Mouse (Mus musculus) lung, embryonic 15.5 days (tissue): Measurements from ENCODE around the gene Plcg2. TPM values are rescaled to one million over a fixed set of nuclear protein-coding genes. Genes with fewer than 3 reads are reported as not detected.

Experiments used
- ATAC-seq: fragments of 200-750 bp; cut with Nextera tagmentation; 2 replicates; pipeline ENCODE4 v1.8.0; 2017; ENCODE audit warnings: moderate number of reproducible peaks, borderline replicate concordance; ENCODE audit not compliant: low FRiP score, low TSS enrichment; ENCODE audit errors: extremely low read depth
- H3K27ac ChIP-seq: fragments of 300-500 bp; sonication (generic); 2 replicates; pipeline ENCODE4 v1.5.1; 2015; ENCODE audit warnings: moderate library complexity, mild to moderate bottlenecking, inconsistent platforms
- H3K27me3 ChIP-seq: fragments of 300-500 bp; sonication (generic); 2 replicates; pipeline ENCODE4 v1.6.1; 2015; ENCODE audit warnings: inconsistent platforms
- H3K36me3 ChIP-seq: fragments of 300-500 bp; sonication (generic); 2 replicates; pipeline ENCODE4 v1.6.1; 2015; ENCODE audit warnings: inconsistent platforms
- H3K4me1 ChIP-seq: fragments of 300-500 bp; sonication (generic); 2 replicates; pipeline ENCODE4 v1.6.1; 2015; ENCODE audit warnings: inconsistent platforms
- H3K4me2 ChIP-seq: fragments of 300-500 bp; sonication (generic); 2 replicates; pipeline ENCODE4 v1.6.1; 2015; ENCODE audit warnings: inconsistent platforms, mild to moderate bottlenecking, moderate library complexity
- H3K4me3 ChIP-seq: fragments of 300-500 bp; sonication (generic); 2 replicates; pipeline ENCODE4 v1.5.1; 2015; ENCODE audit warnings: mild to moderate bottlenecking, inconsistent platforms
- H3K9ac ChIP-seq: fragments of 300-500 bp; sonication (generic); 2 replicates; pipeline ENCODE4 v1.6.1; 2015; ENCODE audit warnings: inconsistent platforms
- H3K9me3 ChIP-seq: fragments of 300-500 bp; sonication (generic); 2 replicates; pipeline ENCODE4 v1.6.1; 2016; ENCODE audit warnings: inconsistent platforms
- WGBS: fragments of 180-500 bp; shearing (Covaris S2); methylation state at CpG from one replicate; pipeline ENCODE4 v1.1.7; 2015; 5-methylcytosine and 5-hydroxymethylcytosine counted together
- polyA plus RNA-seq: library from polyadenylated mRNA; unstranded; fragments of >200 nt; fragmentation: Nextera tagmentation; extraction: Ambion mirVana; gene quantifications from 2 replicates; pipeline ENCODE4 v1.2.1, GENCODE M21; 2015

The Plcg2 gene
- polyA plus RNA-seq, result 3.7 and 5.0 TPM in 2 replicates

- ATAC-seq, result peak; percentile 74; the same call in 1 of the 2 replicates
- Histone ChIP-seq H3K9ac (peak within 1 kb of the TSS; percentile 48), H3K27me3 (peaks cover 30% of the 10 kb centered on the region), H3K9me3 (no peaks in the 10 kb centered on the region), H3K36me3 (no peaks in the 10 kb centered on the region), H3K27ac (no peak within 1 kb of the TSS), H3K4me3 (peak within 1 kb of the TSS; percentile 56), H3K4me2 (peak within 1 kb of the TSS; percentile 99), H3K4me1 (peaks cover 12% of the 10 kb centered on the region; the same call in 1 of the 2 replicates)
- WGBS, result 1% methylated on average over 49 of the region's 62 CpGs
These were observed at the start of gene Plcg2 for GRCm38 (mm10) chr8:117498179-117498914. TSS of gene Plcg2 (plus strand) at chr8:117498291.

GRCm38 (mm10) chr8:117451072-117451471 lies 47.0 kb upstream of the Plcg2 start:
- Histone ChIP-seq H3K4me1 (no peaks in the 10 kb centered on the region), H3K4me2 (no peak overlapping the region), H3K27ac (no peak overlapping the region), H3K9me3 (no peaks in the 10 kb centered on the region), H3K27me3 (no peaks in the 10 kb centered on the region), H3K9ac (no peak overlapping the region), H3K4me3 (no peak overlapping the region), H3K36me3 (peaks cover 75% of the 10 kb centered on the region)
- 74% methylated on average over 9 of the region's 9 CpGs for WGBS
- ATAC-seq, result no peak

GRCm38 (mm10) chr8:117453974-117454373 lies 44.1 kb upstream of the Plcg2 start:
- 77% methylated on average over 6 of the region's 6 CpGs for WGBS
- H3K9me3 ChIP-seq, result no peaks in the 10 kb centered on the region
- H3K4me2 ChIP-seq, result no peak overlapping the region
- H3K27ac ChIP-seq, result no peak overlapping the region
- peaks cover 69% of the 10 kb centered on the region for H3K36me3 ChIP-seq
- no peak overlapping the region for H3K9ac ChIP-seq
- H3K4me3 ChIP-seq, result no peak overlapping the region
- no peaks in the 10 kb centered on the region for H3K27me3 ChIP-seq
- no peaks in the 10 kb centered on the region for H3K4me1 ChIP-seq
- no peak for ATAC-seq

GRCm38 (mm10) chr8:117454516-117455116 lies 43.5 kb upstream of the Plcg2 start:
- Histone ChIP-seq H3K27ac (no peak overlapping the region), H3K4me3 (no peak overlapping the region), H3K9ac (no peak overlapping the region), H3K4me2 (no peak overlapping the region), H3K4me1 (no peaks in the 10 kb centered on the region), H3K9me3 (no peaks in the 10 kb centered on the region), H3K27me3 (no peaks in the 10 kb centered on the region), H3K36me3 (peaks cover 72% of the 10 kb centered on the region)
- WGBS, result 85% methylated on average over 14 of the region's 14 CpGs
- ATAC-seq, result no peak

GRCm38 (mm10) chr8:117455701-117456100 lies 42.4 kb upstream of the Plcg2 start:
- peaks cover 64% of the 10 kb centered on the region for H3K36me3 ChIP-seq
- no peak overlapping the region for H3K9ac ChIP-seq

GRCm38 (mm10) chr8:117458440-117458839 lies 39.7 kb upstream of the Plcg2 start:
- H3K9me3 ChIP-seq, result no peaks in the 10 kb centered on the region
- H3K4me1 ChIP-seq, result no peaks in the 10 kb centered on the region
- no peak for ATAC-seq
- WGBS, result 48% methylated on average over 3 of the region's 5 CpGs
- H3K27ac ChIP-seq, result no peak overlapping the region
- H3K36me3 ChIP-seq, result peaks cover 44% of the 10 kb centered on the region
- no peak overlapping the region for H3K9ac ChIP-seq
- H3K4me3 ChIP-seq, result no peak overlapping the region
- no peaks in the 10 kb centered on the region for H3K27me3 ChIP-seq
- no peak overlapping the region for H3K4me2 ChIP-seq

More at GRCm38 (mm10) chr8:117455701-117456100, 42.4 kb upstream of the Plcg2 start:
- no peaks in the 10 kb centered on the region for H3K9me3 ChIP-seq
- WGBS, result 85% methylated on average over 6 of the region's 6 CpGs
- no peak overlapping the region for H3K27ac ChIP-seq
- H3K4me1 ChIP-seq, result no peaks in the 10 kb centered on the region
- no peaks in the 10 kb centered on the region for H3K27me3 ChIP-seq
- H3K4me2 ChIP-seq, result no peak overlapping the region
- no peak for ATAC-seq
- H3K4me3 ChIP-seq, result no peak overlapping the region

GRCm38 (mm10) chr8:117462701-117463284 lies 35.3 kb upstream of the Plcg2 start:
- 57% methylated on average over 11 of the region's 11 CpGs for WGBS
- Histone ChIP-seq H3K9me3 (no peaks in the 10 kb centered on the region), H3K27ac (no peak overlapping the region), H3K9ac (no peak overlapping the region), H3K4me1 (no peaks in the 10 kb centered on the region), H3K4me3 (no peak overlapping the region), H3K27me3 (no peaks in the 10 kb centered on the region), H3K36me3 (peaks cover 15% of the 10 kb centered on the region), H3K4me2 (no peak overlapping the region)
- ATAC-seq, result no peak

GRCm38 (mm10) chr8:117464525-117464924 lies 33.6 kb upstream of the Plcg2 start:
- Histone ChIP-seq H3K9ac (no peak overlapping the region), H3K4me1 (no peaks in the 10 kb centered on the region), H3K4me3 (no peak overlapping the region), H3K9me3 (no peaks in the 10 kb centered on the region), H3K27me3 (no peaks in the 10 kb centered on the region), H3K27ac (no peak overlapping the region), H3K36me3 (no peaks in the 10 kb centered on the region), H3K4me2 (no peak overlapping the region)
- ATAC-seq, result no peak
- WGBS, result 90% methylated on average over 6 of the region's 6 CpGs

- H3K4me2 ChIP-seq, result no peak overlapping the region
- H3K9ac ChIP-seq, result no peak overlapping the region
- H3K4me3 ChIP-seq, result no peak overlapping the region
- no peaks in the 10 kb centered on the region for H3K36me3 ChIP-seq
- H3K9me3 ChIP-seq, result no peaks in the 10 kb centered on the region
- H3K27me3 ChIP-seq, result no peaks in the 10 kb centered on the region
- no peak overlapping the region for H3K27ac ChIP-seq
- 28% methylated on average over 5 of the region's 5 CpGs for WGBS
- peaks cover 6% of the 10 kb centered on the region; the same call in 1 of the 2 replicates for H3K4me1 ChIP-seq
- ATAC-seq, result peak; percentile 58; the same call in 1 of the 2 replicates
These were observed 32.8 kb upstream of the Plcg2 start for GRCm38 (mm10) chr8:117465250-117465649.

GRCm38 (mm10) chr8:117467466-117467865 lies 30.6 kb upstream of the Plcg2 start:
- peaks cover 7% of the 10 kb centered on the region for H3K4me1 ChIP-seq
- no peak overlapping the region for H3K4me3 ChIP-seq
- H3K4me2 ChIP-seq, result no peak overlapping the region
- H3K27ac ChIP-seq, result no peak overlapping the region
- ATAC-seq, result no peak
- H3K27me3 ChIP-seq, result no peaks in the 10 kb centered on the region
- 78% methylated on average over 10 of the region's 10 CpGs for WGBS
- no peak overlapping the region for H3K9ac ChIP-seq
- no peaks in the 10 kb centered on the region for H3K36me3 ChIP-seq
- H3K9me3 ChIP-seq, result no peaks in the 10 kb centered on the region

GRCm38 (mm10) chr8:117469431-117470341 lies 28.4 kb upstream of the Plcg2 start:
- H3K27ac ChIP-seq, result no peak overlapping the region

More at GRCm38 (mm10) chr8:117469431-117470341, 28.4 kb upstream of the Plcg2 start:
- WGBS, result 27% methylated on average over 16 of the region's 16 CpGs
- Histone ChIP-seq H3K4me1 (peaks cover 7% of the 10 kb centered on the region), H3K9me3 (no peaks in the 10 kb centered on the region), H3K36me3 (no peaks in the 10 kb centered on the region), H3K27me3 (no peaks in the 10 kb centered on the region), H3K4me2 (peak overlapping the region; percentile 46), H3K9ac (no peak overlapping the region), H3K4me3 (peak overlapping the region; percentile 16; the same call in 1 of the 2 replicates)
- ATAC-seq, result no peak
